Mouse (Mus musculus) gonadal fat pad, adult 2 months (tissue): Measurements from ENCODE around the gene Nos1. TPM values are rescaled to one million over a fixed set of nuclear protein-coding genes. Genes with fewer than 3 reads are reported as not detected.
"Not testable (repeated sequence)": the region's sequence is repeated elsewhere in the genome, so short reads cannot be mapped to it uniquely, and the experiment has no call there.

Experiments used
- DNase-seq: peaks from one replicate; pipeline ENCODE4 v3.0.0-alpha.2; 2012; ENCODE audit warnings: low read depth
- polyA plus RNA-seq: library from polyadenylated mRNA; depleted of rRNA; stranded (reverse); fragments of >200 nt; gene quantifications from 2 replicates; pipeline ENCODE4 v1.2.3, GENCODE M21; 2012

The Nos1 gene
- polyA plus RNA-seq, 1 experiment: 0.72 TPM

DNA sequence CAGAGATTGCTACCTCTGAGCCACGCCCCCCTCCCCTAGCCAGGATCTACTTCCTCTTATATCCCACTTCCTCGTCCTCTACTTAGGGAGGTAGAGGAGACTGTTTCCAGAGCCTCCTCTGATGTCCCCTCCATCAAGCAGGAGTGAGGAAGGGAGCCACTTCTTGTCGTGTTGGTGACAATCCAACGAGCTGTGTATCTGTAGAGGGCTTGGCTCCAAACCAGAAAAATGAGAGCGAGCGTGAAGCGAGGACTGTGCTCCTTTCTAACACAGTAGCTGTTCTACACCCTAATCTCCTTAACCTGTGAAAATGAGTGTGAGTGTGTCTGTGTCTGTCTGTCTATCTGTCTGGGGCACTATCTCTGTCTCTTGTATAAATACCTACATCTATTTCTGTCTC lies 58.7 kb downstream of the Nos1 start:
- DNase-seq: no peak

DNA sequence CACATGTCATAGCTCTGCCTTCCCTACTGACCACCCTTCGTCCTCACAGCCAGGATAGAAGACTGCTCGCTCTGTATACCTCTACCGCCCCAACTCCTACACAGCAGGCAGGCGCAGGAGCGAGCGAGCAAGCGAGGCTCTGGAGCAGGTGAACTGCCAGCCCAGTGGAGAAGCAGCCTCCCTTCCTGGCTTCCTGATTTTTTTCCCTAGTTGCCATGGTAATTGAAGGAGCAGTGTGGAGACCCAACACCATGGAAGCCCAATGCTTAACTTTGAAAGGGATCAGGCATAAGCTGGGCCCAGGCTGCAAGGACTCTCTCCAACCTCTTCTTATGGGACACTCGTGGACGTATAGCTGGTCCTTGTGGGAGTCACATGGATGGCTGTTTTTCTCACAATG lies 59.4 kb downstream of the Nos1 start:
- no peak for DNase-seq

DNA sequence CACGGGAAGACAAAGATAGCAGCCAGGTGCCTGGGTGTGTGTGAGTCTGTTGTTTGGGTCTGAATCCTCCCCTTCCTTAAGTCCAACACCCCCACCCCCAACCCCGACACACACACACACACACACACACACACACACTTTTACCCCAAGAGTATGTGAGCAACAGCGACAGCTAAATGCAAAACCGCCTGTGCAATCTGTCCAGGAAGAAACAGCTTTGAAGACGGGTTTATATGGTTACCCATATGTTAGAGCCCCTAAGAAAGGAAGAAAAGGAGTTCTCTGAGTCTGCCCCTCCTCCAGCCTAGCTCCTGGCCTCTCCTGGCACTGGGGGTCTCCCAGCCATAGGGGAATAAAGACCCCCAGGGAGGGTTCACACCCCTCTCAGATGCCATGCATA lies 60.2 kb downstream of the Nos1 start:
- no peak for DNase-seq

DNA sequence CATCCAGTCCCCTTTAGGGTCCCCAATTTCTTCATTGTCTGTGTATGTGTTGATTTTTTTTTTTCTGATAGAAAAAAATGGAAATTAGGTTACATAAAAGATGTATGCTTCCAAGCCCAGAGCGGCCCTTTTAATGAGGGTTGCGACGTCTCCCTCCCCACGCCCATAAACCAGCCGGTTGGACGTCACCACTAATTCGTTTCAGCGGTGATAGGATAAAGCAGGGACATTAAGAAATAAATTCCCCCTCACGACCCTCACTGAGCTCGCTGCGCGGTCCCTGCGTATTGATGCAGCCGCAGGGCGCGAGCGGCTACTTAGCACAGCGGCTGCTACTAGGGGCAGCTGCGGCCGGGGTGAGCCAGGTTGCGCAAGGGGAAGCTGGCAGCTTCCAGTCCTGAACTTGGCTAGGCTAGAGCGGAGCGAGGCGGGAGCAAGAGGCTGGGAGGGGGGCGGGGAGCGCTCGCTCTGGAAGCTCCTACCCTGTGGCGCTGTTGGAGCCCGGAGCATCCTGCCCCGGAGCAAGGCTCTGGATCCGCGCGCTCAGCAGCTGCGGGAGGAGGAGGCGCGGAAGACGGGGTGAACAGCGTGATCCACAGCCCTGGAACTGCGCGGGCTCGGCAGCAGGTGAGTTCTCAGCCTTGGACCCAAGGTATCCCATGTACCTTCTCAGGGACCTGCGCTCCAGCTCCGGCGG lies 61.0 kb downstream of the Nos1 start:
- no peak for DNase-seq

DNA sequence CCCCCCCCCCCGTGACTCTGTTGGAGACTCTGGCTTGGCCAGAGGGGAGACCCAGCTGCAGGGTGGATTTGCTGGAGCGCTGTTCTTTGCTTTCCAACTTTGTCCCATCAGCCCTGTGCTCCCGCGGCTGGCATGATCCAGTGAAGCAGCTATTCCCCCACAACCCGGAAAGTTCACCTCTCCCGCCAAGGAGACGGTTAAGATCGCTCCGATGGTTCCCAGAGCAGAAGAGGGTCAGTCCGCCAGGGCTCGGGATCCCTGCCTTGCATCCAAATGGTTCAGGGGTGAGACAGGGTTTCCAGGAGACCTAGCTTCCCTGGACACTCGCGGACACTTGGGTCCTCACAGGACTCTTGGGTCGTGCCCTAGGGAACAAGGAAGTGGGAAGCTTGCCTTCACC lies 61.9 kb downstream of the Nos1 start:
- no peak for DNase-seq

DNA sequence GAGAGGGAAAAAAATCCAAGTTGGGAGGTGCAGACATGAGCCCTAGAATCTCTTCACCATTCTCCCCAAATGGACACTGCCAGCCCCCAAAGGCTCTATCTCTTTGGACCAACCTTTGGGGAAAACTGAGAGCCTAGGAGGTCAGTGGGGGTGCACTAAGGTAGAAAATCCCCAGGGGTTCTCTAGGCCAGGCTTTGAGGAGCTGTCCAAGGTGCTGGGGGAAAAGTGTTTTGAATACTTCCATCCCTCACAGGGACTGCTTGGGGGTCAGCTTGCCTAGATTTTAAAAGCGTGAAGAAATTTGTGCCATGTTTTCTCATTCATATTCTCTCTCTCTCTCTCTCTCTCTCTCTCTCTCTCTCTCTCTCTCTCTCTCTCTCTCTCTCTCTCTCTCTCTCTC lies 63.8 kb downstream of the Nos1 start:
- no peak for DNase-seq

DNA sequence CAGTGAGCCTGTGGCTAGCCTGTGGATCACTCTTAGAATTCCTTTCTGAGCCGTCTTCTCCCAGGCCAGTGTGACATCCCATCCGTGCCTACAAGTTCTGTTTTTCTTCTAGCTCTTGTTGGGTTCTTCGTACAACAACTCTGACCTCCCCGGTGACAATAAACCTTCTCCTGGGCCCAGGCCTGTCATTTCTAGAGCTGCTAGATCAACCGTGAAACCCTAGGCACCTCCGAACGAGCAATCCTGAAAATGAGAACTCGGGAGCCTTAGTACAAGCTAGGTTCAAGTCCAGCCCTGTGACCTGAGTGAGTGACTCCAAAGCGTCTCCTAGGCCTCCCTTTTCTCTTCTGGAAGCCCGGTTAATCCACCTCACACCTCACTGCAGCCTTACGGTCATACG lies 69.6 kb downstream of the Nos1 start:
- no peak for DNase-seq

DNA sequence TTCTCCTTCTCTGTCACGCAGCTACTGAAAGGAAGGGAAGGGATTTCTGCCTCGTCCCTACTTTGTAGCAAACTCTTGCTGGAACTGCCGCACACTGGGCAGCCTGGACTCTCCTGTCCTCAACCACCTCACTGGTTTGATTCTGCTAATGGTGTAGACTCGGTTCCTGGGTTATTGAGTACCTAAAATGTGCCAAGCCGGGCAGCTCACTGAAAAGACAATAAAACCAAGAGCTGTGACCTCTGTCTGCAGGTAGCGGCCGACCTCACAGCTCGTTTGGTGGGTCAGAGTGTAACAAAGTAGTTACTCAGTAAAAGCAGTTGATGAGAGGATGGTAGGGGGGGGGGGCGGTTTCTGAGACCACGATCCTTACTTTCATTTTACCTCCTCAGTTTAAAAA lies 72.9 kb downstream of the Nos1 start:
- DNase-seq: no peak

DNA sequence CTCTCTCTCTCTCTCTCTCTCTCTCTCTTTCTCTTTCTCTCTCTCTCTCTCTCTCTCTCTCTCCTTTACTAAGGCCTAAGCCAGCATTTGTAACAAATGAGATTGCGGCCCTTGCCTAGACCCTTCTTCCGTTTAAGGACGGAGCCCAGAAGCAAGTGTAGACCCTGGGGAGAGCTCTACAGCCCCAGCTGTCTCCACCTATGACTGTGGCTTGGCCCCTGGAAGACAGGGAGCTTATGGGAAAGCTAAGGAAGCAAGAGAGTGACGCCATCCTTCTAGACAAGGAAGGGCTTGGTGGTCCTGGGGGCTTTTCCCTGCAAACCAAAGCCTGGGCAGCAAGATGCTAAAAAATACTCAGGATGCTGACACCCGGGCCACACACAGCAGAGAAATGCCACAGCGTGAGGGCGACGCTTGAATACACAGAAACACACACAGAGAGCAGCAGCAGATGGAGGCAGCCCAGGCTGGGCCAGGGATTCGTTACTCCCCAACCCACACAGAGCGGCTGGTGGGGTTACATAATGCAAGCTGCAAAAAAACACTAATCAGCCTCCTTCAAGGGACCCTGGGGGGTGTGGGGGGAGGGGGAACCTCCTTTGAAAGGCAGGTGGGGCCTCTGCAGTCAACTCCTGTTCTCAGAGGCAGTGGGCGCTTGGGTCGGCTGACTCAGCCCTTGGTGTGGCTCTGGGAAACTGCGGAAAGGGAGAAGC lies 83.9 kb downstream of the Nos1 start:
- DNase-seq: no peak

DNA sequence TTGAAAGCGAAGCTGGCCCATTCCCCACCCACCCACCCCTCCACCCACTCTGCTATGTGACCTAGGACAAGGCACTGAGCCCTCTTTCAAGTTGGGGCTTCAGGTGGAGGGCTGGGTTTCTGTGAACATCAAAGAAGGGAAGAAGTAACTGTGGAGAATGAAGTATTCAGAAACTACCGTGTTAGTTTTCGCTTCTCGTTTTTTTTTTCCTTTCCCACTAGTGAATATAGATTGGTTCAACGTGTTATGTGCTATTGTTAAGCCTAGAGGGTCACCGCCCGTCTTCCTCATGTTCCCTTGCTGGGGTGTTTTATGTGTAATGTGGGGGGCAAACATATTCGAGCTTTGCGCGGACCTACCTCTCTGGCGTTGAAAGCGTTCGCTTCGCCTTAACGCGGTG lies 85.0 kb downstream of the Nos1 start:
- DNase-seq: no peak

DNA sequence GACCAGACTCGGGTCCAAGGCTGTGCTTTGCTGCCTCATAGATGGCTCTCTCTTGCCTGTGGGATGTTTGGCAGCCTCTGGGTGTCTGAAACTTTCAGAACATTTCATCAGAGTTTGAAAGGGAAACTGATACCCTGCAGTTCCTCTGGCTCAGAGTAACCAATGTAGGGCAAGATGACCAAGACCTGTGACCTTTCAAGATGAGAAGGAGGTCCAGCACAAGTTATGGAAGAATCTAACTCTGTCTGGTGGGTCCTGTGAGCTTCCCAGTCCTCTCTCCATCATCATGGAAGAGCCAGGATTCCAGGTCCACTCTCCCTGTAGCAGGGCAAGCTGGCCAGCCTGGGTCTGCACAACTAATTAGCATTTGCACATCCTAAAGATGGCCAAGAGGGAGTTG lies 90.8 kb downstream of the Nos1 start:
- DNase-seq: no peak

DNA sequence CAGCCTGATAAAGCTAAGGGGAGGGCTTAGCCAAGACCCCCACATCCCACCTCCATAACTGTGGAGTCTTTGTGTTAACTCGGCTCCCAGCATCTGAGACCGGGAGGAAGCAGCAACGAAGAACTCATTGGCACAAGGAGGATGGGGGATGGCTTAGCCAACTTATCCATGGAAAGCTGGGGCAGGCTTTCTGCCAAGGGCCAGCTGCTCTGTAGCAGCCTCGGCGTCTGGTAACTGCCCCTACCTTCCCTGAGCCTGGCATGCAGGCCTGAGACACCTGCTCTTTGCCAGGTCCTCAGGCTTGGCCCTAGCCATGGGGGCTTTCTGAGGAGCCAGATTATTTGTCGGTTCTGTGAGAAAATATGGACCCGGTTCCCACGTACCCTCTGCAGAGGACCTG lies 93.0 kb downstream of the Nos1 start:
- DNase-seq: no peak

DNA sequence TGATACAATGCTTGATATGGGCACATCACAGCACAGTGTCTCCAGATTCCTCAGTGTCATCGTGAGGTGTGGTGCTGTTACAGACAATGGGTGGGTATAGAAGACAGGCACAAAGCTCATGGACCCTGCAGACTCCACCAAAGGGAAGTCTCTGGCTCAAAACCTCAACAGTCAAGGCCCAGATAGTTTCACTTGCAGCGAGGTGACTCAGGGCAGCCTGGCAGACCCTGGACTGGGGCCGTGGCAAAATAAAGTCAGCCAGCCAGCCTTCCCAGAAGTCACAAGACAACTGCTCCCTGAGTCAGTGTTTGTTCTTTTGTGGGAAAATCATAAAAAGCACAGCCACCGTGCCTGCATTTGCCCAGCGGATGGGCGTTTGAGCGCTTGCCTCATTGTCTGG lies 93.4 kb downstream of the Nos1 start:
- no peak for DNase-seq

DNA sequence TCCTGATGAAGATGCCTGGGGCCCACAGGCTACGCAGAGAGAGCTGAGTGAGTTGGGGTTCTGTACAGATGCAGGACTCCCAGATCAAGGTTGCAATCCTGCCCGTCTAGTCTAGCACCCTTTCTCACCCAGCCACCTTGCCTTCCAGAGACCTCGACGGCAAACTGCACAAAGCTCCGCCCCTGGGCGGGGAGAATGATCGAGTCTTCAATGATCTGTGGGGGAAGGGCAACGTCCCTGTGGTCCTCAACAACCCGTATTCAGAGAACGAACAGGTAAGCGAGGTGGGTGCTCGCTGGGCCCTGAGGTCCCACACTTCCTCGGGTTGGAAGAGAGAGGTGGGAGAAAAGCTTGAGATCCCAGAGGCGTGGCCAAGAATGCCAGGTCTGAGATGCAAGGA lies 98.3 kb downstream of the Nos1 start:
- DNase-seq: no peak

DNA sequence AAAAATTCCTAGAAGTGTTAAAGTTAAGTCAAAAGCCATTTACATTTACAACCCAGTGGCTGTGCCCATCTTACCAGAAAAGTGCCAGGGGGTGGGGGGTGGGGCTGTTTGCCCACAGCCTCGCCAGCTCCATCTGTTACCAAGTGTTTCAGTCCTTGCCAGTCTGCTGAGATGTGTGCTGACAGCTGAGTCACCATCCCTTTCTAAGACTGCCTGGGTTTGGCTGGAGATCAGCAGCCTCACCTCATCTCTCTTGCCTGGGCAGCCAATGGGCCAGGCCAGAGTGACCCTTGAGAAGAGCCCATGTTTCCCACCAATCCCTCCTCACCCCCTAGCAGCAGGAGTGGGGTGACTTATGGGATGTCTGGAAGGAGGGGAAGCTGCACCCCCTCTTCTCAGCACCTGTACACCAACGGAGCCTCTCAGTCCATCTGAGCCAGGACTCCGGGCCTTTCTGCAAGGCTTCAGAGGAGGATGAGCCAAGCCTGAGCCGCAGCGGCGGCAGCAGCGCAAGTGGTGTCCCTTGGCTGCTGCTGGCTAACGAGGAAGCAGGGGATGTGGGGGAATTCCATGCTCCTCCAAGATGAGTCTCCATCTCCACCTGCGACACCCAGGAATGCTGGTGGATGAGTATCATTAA lies 100.2 kb downstream of the Nos1 start:
- DNase-seq: no peak

DNA sequence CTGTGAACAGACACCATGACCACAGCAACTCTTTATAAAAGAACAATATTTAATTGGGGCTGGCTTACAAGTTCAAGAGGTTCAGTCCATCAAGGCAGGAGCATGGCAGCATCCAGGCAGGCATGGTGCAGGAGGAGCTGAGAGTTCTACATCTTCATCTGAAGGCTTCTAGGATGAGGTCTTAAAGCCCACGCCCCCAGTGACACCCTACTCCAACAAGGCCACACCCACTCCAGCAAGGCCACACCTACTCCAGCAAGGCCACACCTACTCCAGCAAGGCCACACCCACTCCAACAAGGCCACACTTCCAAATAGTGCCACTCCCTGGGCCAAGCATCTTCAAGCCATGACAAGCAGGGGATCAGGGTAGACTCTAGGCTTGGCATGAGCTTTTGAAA lies 101.6 kb downstream of the Nos1 start:
- not testable (repeated sequence) for DNase-seq

DNA sequence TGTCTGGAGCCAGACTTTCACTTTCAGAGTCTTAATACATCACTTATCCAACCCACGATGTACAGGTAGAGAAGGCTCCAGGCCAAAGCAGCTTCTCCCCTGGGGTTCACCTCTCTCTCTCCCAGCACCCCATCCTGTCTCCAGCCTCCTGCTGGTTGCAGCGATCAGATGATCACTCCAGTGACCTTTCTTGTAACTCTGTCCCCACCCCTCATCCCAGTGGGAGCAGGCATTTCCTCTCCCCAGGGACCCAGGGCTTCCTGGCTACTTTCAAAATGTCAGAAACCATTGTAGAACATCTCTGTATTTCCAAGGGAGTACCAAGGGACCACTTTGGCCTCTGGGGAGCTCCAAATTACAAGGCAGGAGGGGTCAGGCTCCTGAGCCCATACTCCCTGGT lies 104.2 kb downstream of the Nos1 start:
- DNase-seq: no peak

DNA sequence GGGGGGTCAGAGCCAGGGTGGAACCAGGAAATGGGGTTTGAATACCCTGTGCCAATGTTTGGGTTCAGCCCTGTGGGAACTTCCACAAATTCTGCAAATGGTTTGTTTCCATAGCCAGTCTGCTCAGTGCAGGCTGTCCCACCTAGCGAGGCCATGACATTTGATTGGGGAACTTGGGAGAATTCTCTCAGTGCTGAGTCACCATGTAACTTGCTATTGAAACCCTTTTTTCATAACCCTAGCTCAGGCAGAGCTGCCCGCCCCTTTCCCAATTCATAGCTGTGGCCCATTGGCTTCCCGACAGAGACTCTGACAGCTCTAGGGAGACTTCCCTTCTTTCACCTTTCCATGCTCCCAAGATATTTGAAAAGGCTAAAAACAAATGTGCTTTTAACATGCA lies 107.3 kb downstream of the Nos1 start:
- no peak for DNase-seq

DNA sequence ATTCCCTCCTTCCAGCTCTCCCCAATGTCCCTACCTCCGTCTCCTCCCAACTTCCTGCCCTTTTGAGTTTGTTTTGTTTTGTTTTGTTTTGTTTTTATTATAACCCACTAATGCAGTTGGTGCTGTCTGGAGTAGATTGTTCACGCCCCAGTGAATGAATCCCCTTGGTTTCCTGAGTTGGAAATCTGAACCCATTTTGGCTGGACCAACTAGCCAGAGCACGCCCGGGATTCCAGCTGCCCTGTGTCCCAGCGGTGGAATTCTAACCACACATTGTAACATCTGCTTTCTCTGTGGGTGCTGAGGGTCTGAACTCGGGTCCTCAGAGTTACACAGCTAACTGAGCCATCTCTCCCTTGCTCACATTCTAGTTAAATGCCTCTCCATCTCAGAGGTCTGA lies 108.1 kb downstream of the Nos1 start:
- DNase-seq: no peak

DNA sequence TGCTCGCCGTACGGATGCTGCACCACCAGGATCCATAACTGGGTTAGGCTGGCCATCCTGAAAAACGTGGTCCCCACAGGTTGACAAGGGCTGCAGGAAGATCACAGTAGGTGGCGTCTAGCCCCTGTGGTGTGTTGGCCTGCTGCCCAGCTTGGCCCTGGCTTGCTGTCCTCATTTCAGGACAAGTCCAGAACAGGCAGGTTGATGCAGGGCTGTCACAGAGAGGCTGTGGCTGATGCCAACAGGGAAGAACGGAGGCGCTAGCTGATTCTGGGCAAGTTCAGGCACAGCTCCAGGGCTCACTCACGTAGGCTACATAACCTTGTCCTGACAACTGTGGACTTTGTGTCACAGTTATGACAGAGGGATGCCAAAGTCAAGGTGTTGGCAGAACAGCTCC lies 108.7 kb downstream of the Nos1 start:
- peak; percentile 16 for DNase-seq

DNA sequence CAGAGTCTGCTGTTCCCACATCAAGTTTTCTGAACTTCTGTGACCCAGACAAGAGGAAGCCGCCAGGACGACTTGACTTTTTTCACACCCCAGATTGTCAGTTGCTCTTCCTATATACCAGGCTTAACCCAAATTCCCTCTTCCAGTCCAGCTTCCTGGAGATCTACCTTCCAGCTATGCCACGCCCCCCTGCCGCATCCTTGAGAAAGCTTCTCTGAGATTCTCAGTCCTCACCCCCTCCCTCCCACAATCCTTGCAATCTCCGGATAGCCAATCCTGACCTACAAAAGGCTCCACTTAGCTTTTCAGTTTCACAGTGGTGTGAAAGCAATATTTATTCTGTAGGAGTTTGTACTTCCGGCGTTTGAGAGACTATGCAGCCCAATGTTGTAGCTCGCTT lies 110.0 kb downstream of the Nos1 start:
- no peak for DNase-seq

DNA sequence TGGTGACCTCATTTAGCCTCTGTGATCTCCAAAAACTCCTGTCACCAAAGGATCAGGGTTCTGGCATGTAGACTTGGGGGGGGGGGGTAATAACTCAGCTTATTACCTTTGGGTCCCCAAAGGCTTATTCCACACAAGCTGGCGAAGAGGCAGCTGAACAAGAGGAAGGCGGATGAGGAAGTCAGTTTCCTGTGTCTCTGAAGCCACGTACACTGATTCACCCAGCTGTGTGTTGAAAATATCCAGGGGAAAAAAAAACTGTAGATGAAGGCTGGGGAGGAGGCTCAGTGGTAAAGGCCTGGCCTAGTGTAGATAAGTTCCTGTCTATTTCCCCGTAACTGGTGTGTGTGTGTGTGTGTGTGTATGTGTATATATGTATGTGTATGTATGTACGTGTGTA lies 110.7 kb downstream of the Nos1 start:
- DNase-seq: no peak

DNA sequence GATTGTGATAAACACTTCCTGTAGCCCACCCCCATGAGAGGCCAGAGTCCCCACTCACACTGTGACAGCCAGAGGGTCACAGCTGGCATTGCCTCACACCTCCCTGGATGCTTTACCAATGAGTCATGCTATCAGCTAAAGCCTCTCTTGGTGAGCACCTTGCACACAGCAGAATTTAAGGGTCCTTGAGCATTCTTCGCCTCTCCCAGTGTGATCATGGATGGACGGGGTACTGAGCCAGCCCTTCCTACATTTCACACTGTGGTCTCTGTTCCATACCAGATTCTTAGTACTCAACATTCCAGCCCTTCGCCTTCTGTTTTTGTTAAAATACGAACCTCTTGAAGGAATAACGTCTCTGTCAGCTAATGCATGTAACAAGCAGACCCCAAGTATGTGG lies 113.2 kb downstream of the Nos1 start:
- no peak for DNase-seq
